Mouse (Mus musculus): ENCODE measurements around the gene Tbx6. TPM values are rescaled to one million over a fixed set of nuclear protein-coding genes. Genes with fewer than 3 reads are reported as not detected.

The Tbx6 gene
- polyA plus RNA-seq, 1 experiment from 2014 or later: 0.56 TPM

- Histone ChIP-seq H3K9me3 (no peaks in the 10 kb centered on the region), H3K27me3 (no peaks in the 10 kb centered on the region), H3K36me3 (replicated peaks) (peaks cover 65% of the 10 kb centered on the region), H3K4me1 (peaks cover 18% of the 10 kb centered on the region), H3K4me3 (replicated peaks) (no peak overlapping the region), H3K27ac (no peak overlapping the region), H3K9ac (no peak overlapping the region), H3K4me2 (no peak overlapping the region)
- WGBS: 86% methylated on average over 4 of the region's 4 CpGs
- no peak for ATAC-seq (ENCODE audit: low FRiP score)
Measured at GRCm38 (mm10) chr7:126785056-126785455, 3.8 kb downstream of the Tbx6 start.

DNA sequence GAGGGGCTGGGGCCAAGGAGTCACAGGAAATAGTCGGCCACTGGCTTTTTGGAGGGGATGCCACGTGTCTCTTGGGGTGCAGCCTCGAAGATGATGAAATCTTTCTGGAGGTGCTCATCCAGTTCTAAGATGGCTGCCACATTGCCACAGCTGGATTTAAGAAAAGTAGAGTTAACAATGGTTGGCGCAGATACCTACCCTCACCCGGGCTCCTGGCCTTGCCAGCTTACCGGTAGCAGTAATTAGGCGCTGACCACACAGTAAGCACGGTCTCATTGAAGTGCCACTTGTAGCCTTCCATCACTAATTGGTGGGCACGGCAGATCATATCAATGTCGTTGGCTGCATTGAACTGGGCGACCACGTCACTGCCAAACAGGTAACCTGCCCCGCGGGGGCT lies 4.9 kb downstream of the Tbx6 start:
- peaks cover 72% of the 10 kb centered on the region for H3K36me3 ChIP-seq (replicated peaks)
- H3K9me3 ChIP-seq: no peaks in the 10 kb centered on the region
- no peak overlapping the region for H3K27ac ChIP-seq
- 92% methylated on average over 14 of the region's 14 CpGs for WGBS
- H3K9ac ChIP-seq: no peak overlapping the region
- H3K4me3 ChIP-seq (replicated peaks): no peak overlapping the region
- peaks cover 20% of the 10 kb centered on the region for H3K4me1 ChIP-seq
- no peak for ATAC-seq (ENCODE audit: low FRiP score)
- no peak overlapping the region for H3K4me2 ChIP-seq
- H3K27me3 ChIP-seq: no peaks in the 10 kb centered on the region

GRCm38 (mm10) chr7:126789141-126789540 lies 7.9 kb downstream of the Tbx6 start:
- Histone ChIP-seq H3K4me3 (replicated peaks) (no peak overlapping the region), H3K4me2 (no peak overlapping the region), H3K9ac (no peak overlapping the region), H3K4me1 (peaks cover 22% of the 10 kb centered on the region), H3K27ac (no peak overlapping the region), H3K36me3 (replicated peaks) (peaks cover 66% of the 10 kb centered on the region), H3K27me3 (no peaks in the 10 kb centered on the region), H3K9me3 (no peaks in the 10 kb centered on the region)
- ATAC-seq (ENCODE audit: low FRiP score): no peak
- WGBS: 92% methylated on average over 4 of the region's 4 CpGs

GRCm38 (mm10) chr7:126791851-126792720 lies 10.8 kb downstream of the Tbx6 start, which contains the start of gene Ppp4c:
Gene Ppp4c, minus strand, starts transcription at chr7:126792496.
- peaks cover 64% of the 10 kb centered on the region for H3K36me3 ChIP-seq (replicated peaks)
- H3K9me3 ChIP-seq: no peaks in the 10 kb centered on the region
- H3K9ac ChIP-seq: peak within 1 kb of the TSS; percentile 93
- peak within 1 kb of the TSS; percentile 57 for H3K4me2 ChIP-seq
- H3K27me3 ChIP-seq: no peaks in the 10 kb centered on the region
- WGBS: under 1% methylated on average over 73 of the region's 83 CpGs
- peak within 1 kb of the TSS; percentile 96 for H3K27ac ChIP-seq
- peak within 1 kb of the TSS; percentile 90 for H3K4me3 ChIP-seq (replicated peaks)
- H3K4me1 ChIP-seq: peaks cover 34% of the 10 kb centered on the region
- ATAC-seq (ENCODE audit: low FRiP score): peak; percentile 94

- peak overlapping the region; percentile 93 for H3K9ac ChIP-seq
- H3K27me3 ChIP-seq: no peaks in the 10 kb centered on the region
- H3K36me3 ChIP-seq (replicated peaks): peaks cover 60% of the 10 kb centered on the region
- 28% methylated on average over 11 of the region's 11 CpGs for WGBS
- peak overlapping the region; percentile 57 for H3K4me2 ChIP-seq
- ATAC-seq (ENCODE audit: low FRiP score): peak; percentile 52
- peaks cover 42% of the 10 kb centered on the region for H3K4me1 ChIP-seq
- H3K9me3 ChIP-seq: no peaks in the 10 kb centered on the region
- H3K4me3 ChIP-seq (replicated peaks): peak overlapping the region; percentile 90
- H3K27ac ChIP-seq: peak overlapping the region; percentile 96
Measured at GRCm38 (mm10) chr7:126792721-126793443, 11.6 kb downstream of the Tbx6 start.

DNA sequence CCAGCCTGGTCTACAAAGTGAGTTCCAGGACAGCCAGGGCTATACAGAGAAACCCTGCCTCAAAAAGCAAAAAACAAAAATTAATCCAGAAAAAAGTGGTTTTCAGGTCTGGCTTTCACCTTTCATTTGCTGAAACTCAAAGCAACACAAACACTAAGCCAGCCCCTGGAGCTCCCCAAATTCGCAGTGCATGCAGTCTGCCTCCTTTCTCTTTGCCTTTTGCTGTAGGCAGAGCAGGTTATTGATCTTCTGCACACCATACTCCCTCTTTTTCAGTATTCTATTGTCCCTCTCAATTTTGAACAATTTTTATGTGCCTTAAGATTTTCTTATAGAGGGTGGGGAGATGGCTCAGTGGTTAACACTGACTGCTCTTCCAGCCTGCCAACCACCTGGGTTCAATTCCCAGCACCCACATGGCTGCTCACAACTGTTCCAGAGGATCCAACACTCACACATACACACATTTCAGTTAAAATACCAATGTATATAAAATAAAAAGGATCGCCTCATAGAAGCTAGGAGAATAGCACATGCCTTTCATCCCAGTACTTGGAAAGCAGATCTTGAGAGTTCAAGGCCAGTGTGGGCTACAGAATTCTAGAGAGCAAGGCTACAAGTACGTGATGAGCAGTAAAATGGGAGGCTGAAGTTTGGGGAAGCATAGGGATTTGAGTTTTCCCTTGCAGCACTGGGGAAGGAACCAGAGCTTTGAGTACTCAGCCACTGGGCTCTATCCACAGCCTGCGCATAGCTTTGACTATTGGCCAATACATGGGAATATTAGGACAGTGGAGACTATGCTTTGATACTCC lies 12.4 kb downstream of the Tbx6 start:
- Histone ChIP-seq H3K4me1 (peaks cover 48% of the 10 kb centered on the region), H3K36me3 (replicated peaks) (peaks cover 53% of the 10 kb centered on the region), H3K27me3 (no peaks in the 10 kb centered on the region), H3K27ac (no peak overlapping the region), H3K4me2 (no peak overlapping the region), H3K9ac (no peak overlapping the region), H3K9me3 (no peaks in the 10 kb centered on the region), H3K4me3 (replicated peaks) (no peak overlapping the region)
- no peak for ATAC-seq (ENCODE audit: low FRiP score)
- 81% methylated on average over 4 of the region's 4 CpGs for WGBS

DNA sequence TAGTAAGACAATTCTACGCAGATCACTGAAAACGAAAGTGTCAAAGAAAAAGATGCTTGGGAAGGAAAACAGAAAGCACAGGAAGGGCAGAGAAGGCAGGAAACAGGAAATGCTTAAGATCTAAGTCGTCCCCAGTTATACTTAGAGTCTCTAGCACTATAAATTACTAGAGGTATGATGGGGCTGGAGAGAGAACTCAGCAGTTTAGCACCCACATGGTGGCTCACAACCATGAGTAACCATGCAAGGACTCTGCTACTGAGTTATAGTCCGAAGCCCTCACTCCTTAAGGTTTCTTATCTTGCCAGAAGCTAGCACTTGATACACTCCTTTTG lies 13.0 kb downstream of the Tbx6 start:
- Histone ChIP-seq H3K4me3 (replicated peaks) (no peak overlapping the region), H3K9ac (no peak overlapping the region), H3K27me3 (no peaks in the 10 kb centered on the region), H3K4me1 (peaks cover 48% of the 10 kb centered on the region), H3K36me3 (replicated peaks) (peaks cover 47% of the 10 kb centered on the region), H3K27ac (no peak overlapping the region), H3K4me2 (no peak overlapping the region), H3K9me3 (no peaks in the 10 kb centered on the region)
- ATAC-seq (ENCODE audit: low FRiP score): no peak
- WGBS: 83% methylated on average over 4 of the region's 4 CpGs

- Histone ChIP-seq H3K4me3 (replicated peaks) (no peak overlapping the region), H3K27me3 (no peaks in the 10 kb centered on the region), H3K4me2 (no peak overlapping the region), H3K4me1 (peaks cover 54% of the 10 kb centered on the region), H3K36me3 (replicated peaks) (peaks cover 38% of the 10 kb centered on the region), H3K9ac (no peak overlapping the region), H3K27ac (no peak overlapping the region; the same call in 1 of the 2 replicates), H3K9me3 (no peaks in the 10 kb centered on the region)
- WGBS: 82% methylated on average over 16 of the region's 16 CpGs
- no peak for ATAC-seq (ENCODE audit: low FRiP score)
Measured at GRCm38 (mm10) chr7:126795387-126796317, 14.4 kb downstream of the Tbx6 start.

DNA sequence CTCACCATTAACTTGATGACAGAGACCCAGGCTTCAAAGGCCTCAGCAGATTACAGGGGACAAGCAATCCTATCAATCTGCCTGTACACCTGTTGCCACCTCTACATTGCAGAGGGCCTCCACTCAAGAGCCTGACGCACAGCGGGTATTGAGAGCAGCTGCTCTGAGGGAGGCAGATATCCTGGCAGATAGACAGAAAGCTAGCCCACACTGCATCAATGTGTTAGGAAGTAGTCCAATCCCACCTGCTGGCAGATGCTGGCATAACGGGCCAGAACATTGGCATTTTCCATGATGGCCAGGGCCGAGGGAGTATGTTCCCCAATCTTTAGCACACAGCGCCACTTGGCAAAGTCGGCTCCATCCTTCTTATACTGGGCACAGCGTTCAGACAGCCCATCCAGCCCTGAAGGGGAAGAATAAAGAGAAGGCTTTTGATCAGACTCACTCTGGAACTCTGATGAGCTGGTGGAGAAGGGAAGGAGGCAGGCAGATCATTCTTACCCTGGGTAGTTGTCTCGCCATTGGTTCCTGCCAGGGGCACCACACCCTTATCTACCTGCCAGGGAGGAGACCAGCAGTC lies 15.2 kb downstream of the Tbx6 start:
- H3K9me3 ChIP-seq: no peaks in the 10 kb centered on the region
- peak overlapping the region; percentile 79; the same call in 1 of the 2 replicates for H3K4me3 ChIP-seq (replicated peaks)
- H3K27me3 ChIP-seq: no peaks in the 10 kb centered on the region
- ATAC-seq (ENCODE audit: low FRiP score): no peak
- WGBS: 70% methylated on average over 8 of the region's 8 CpGs
- H3K4me1 ChIP-seq: peaks cover 50% of the 10 kb centered on the region
- H3K9ac ChIP-seq: 0 out of 2 replicates have a peak overlapping the region, but pooled peaks have one; percentile 89
- H3K4me2 ChIP-seq: peak overlapping the region; percentile 78; the same call in 1 of the 2 replicates
- peaks cover 40% of the 10 kb centered on the region for H3K36me3 ChIP-seq (replicated peaks)
- H3K27ac ChIP-seq: no peak overlapping the region

DNA sequence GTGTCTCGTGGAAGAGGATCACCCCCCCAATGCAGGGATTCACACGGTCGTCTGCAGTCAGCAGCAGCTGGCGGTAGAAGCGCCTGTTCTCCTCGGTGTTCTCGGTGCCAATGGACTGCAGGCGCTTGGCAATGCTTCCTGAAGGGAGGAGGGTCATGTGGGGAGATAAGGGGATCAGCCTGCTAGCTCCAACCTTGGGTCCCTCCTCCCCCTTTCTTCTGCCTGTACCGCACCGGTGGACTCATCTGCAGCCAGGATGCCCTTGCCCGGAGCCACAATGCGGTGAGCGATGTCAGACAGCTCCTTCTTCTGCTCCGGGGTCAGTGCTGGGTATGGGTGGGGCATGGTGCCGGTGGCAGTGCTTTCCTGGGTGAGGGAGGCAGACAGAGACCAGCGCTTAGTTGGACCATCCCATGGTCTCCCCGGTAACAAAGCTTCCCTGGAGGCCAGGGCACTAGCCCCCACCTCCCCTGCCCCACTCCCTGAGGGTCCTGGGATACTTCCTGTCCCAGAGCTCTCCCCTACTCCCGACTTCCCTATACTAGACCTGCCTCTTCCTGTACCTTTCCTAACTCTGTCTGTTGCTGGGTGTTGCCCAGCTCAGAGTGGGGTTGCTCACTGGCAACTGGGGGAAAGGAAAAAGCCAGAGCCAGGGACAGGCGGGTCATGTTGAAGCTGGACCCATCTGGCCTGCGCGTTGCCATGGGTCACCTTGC lies 16.3 kb downstream of the Tbx6 start, which contains the start of gene Fam57b:
Gene Fam57b, plus strand, starts transcription at position 258 of the 716 bp plus-strand sequence.
- Histone ChIP-seq H3K4me3 (replicated peaks) (peak within 1 kb of the TSS; percentile 79), H3K4me2 (peak within 1 kb of the TSS; percentile 78), H3K9ac (peak within 1 kb of the TSS; percentile 89), H3K9me3 (no peaks in the 10 kb centered on the region), H3K27ac (peak within 1 kb of the TSS; percentile 96), H3K4me1 (peaks cover 48% of the 10 kb centered on the region), H3K36me3 (replicated peaks) (peaks cover 49% of the 10 kb centered on the region), H3K27me3 (no peaks in the 10 kb centered on the region)
- no peak for ATAC-seq (ENCODE audit: low FRiP score)
- WGBS: 36% methylated on average over 21 of the region's 21 CpGs

All from forebrain, embryonic 12.5 days (tissue).